In the genomic region with DNA sequence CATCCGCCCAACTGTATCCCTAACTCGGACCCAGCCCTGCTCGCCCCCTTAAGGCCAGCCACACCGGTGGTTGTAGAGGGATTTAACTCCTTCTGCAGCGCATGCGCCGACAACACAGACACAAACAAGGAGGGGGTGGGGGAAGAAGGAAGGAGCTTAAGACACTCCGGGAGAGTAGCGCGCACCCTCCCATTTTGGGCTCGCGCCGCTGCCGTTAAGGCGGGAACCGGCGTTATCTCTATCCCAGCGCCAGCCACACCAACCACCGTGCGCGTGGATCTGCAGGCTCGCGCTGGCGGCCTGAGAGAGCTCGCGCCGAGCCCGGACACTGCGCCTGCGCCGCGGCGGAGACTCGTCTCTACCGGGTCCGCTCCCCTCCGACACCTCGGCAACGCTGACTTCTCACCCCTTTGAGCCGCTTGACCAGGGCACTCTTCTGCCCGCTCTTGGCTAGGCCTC, we compare ENCODE assay signal across 7 mouse cellular contexts. TPM values are rescaled to one million over a fixed set of nuclear protein-coding genes. Genes with fewer than 3 reads are reported as not detected.
DNase-seq lines count a peak whose midpoint lies in the region; ATAC-seq and TF ChIP-seq lines count a peak whose summit lies in the region.

A gene (plus strand): TSS at position 154 of the 459 bp plus-strand sequence.

- peaks cover 38% of the 10 kb centered on the region for H3K36me3 ChIP-seq in C2C12 (ENCODE audit: control insufficient read depth, insufficient read depth)
- H3K36me3 ChIP-seq in E14TG2a.4 (ENCODE audit: insufficient read depth, low read length), result peaks cover 48% of the 10 kb centered on the region
- H3K36me3 ChIP-seq in heart, embryonic 10.5 days, result peaks cover 47% of the 10 kb centered on the region
- H3K36me3 ChIP-seq in lung, postnatal 0 days (ENCODE audit: insufficient read depth, low read length), result no peaks in the 10 kb centered on the region; the same call in 1 of the 2 replicates

- peak; percentile 96 for DNase-seq in heart, embryonic 10.5 days (ENCODE audit: low spot score)
- peak; percentile 79 to 88 for DNase-seq in kidney, postnatal 25 days
- DNase-seq in lung, postnatal 0 days (ENCODE audit: low spot score), result peak; percentile 96
- peak; percentile 85 for DNase-seq in skeletal muscle tissue, adult 2 months (ENCODE audit: low read depth, low spot score)

- no peaks in the 10 kb centered on the region for H3K27me3 ChIP-seq in C2C12 (ENCODE audit: control insufficient read depth, insufficient read depth, insufficient read length)
- H3K27me3 ChIP-seq in E14TG2a.4 (ENCODE audit: insufficient read depth, low read length), result no peaks in the 10 kb centered on the region
- no peaks in the 10 kb centered on the region for H3K27me3 ChIP-seq in heart, embryonic 10.5 days (ENCODE audit: insufficient read depth, poor library complexity, severe bottlenecking)
- H3K27me3 ChIP-seq in lung, postnatal 0 days (replicated peaks; ENCODE audit: insufficient read depth, low read length), result no peaks in the 10 kb centered on the region

- peaks cover 65% of the 10 kb centered on the region for H3K79me3 ChIP-seq in C2C12 (ENCODE audit: low read depth)

- H3K27ac ChIP-seq in heart, embryonic 10.5 days, result peak within 1 kb of the TSS; percentile 98
- H3K27ac ChIP-seq in lung, postnatal 0 days (ENCODE audit: low read length), result peak within 1 kb of the TSS; percentile 98

- H3K4me1 ChIP-seq in E14TG2a.4 (replicated peaks; ENCODE audit: low read depth, low read length), result peaks cover 28% of the 10 kb centered on the region
- peaks cover 20% of the 10 kb centered on the region for H3K4me1 ChIP-seq in heart, embryonic 10.5 days
- H3K4me1 ChIP-seq in lung, postnatal 0 days (ENCODE audit: insufficient read depth, low read depth, low read length), result peaks cover 8% of the 10 kb centered on the region; the same call in 1 of the 2 replicates

- no peaks in the 10 kb centered on the region for H3K9me3 ChIP-seq in E14TG2a.4 (ENCODE audit: low read length)
- no peaks in the 10 kb centered on the region for H3K9me3 ChIP-seq in heart, embryonic 10.5 days
- H3K9me3 ChIP-seq in lung, postnatal 0 days (ENCODE audit: low read length), result no peaks in the 10 kb centered on the region

- peak within 1 kb of the TSS; percentile 75 for H3ac ChIP-seq in C2C12 (ENCODE audit: control insufficient read depth, insufficient read length, low read depth)

- peak within 1 kb of the TSS; percentile 71 for H3K4me2 ChIP-seq in lung, postnatal 0 days (replicated peaks; ENCODE audit: low read depth, low read length)

- ATAC-seq in common myeloid progenitor, adult 5-6 weeks (replicated peaks; ENCODE audit: low read depth, poor library complexity, severe bottlenecking), result peak; percentile 65
- peak; percentile 66 for ATAC-seq in lung, postnatal 0 days

- no peak for TF ChIP-seq EP300 in lung, postnatal 0 days (IDR thresholded peaks at IDR 0.05)

- TF ChIP-seq CTCF in C2C12 (IDR thresholded peaks at IDR 0.05; ENCODE audit: control insufficient read depth, insufficient read depth, insufficient read length) (no peak), E14TG2a.4 (conservative IDR thresholded peaks at IDR 0.05; ENCODE audit: low read length) (no peak)
- TF ChIP-seq CTCF in lung, postnatal 0 days (IDR thresholded peaks at IDR 0.05), result peak; percentile 67

- H3K4me3 ChIP-seq in C2C12 (ENCODE audit: insufficient read depth, poor library complexity, severe bottlenecking) (peak within 1 kb of the TSS; percentile 98), E14TG2a.4 (replicated peaks; ENCODE audit: low read length) (peak within 1 kb of the TSS; percentile 98)
- H3K4me3 ChIP-seq in heart, embryonic 10.5 days, result peak within 1 kb of the TSS; percentile 93
- peak within 1 kb of the TSS; percentile 96 for H3K4me3 ChIP-seq in lung, postnatal 0 days (ENCODE audit: low read depth, low read length)

- peak within 1 kb of the TSS; percentile 99 for H3K9ac ChIP-seq in lung, postnatal 0 days (replicated peaks; ENCODE audit: low read depth)

- 0% methylated on average over 41 of the region's 41 CpGs for WGBS in heart, embryonic 10.5 days
- 0% methylated on average over 38 of the region's 41 CpGs for WGBS in lung, postnatal 0 days

- peaks cover 86% of the 10 kb centered on the region for H3K79me2 ChIP-seq in C2C12 (ENCODE audit: control insufficient read depth, insufficient read depth)

TF ChIP-seq in C2C12, 6 proteins besides CTCF, POLR2A, EP300 and RAD21:
- TF ChIP-seq MAX (IDR thresholded peaks at IDR 0.05) (peak; percentile 28), FOSL1 (IDR thresholded peaks at IDR 0.05; ENCODE audit: insufficient read depth, low read length, poor library complexity, severe bottlenecking) (no peak), MYOG (IDR thresholded peaks at IDR 0.05; ENCODE audit: control insufficient read depth, extremely low read depth, insufficient read length) (no peak), USF1 (IDR thresholded peaks at IDR 0.05; ENCODE audit: low read depth) (no peak), MYOD1 (IDR thresholded peaks at IDR 0.05; ENCODE audit: control insufficient read depth, insufficient read length, low read depth) (no peak), CEBPB (IDR thresholded peaks at IDR 0.05; ENCODE audit: low read depth) (no peak)

RNA-seq across cellular contexts. Expression of the gene that starts here (rescaled TPM):
- 40.0 TPM for polyA plus RNA-seq in C2C12 (2012; fragmentation: generic; extraction: Trizol)
- 26.5 and 33.2 TPM in 2 replicates for total RNA-seq in common myeloid progenitor, adult 5-6 weeks (2017)
- 64.6 and 79.7 TPM in 2 replicates for polyA plus RNA-seq in heart, embryonic 10.5 days (2016; fragmentation: Nextera tagmentation; extraction: Ambion mirVana)
- polyA plus RNA-seq in lung, postnatal 0 days (2015; fragmentation: Nextera tagmentation; extraction: Ambion mirVana), result 63.0 and 67.5 TPM in 2 replicates

Comparison
In these comparisons a context has a peak if more than half of its experiments do, and no peak if none do; other contexts are left out.
1. Peak in every context shown above with its lines: DNase-seq, ATAC-seq, H3K4me3 ChIP-seq and H3K27ac ChIP-seq.